Mouse (Mus musculus) 416B (cell line): Measurements from ENCODE around the gene Tmem199.

Source experiments
- DNase-seq: peaks from one replicate; pipeline ENCODE4 v3.0.0; 2011; ENCODE audit warnings: low read depth

Gene Tmem199

DNA sequence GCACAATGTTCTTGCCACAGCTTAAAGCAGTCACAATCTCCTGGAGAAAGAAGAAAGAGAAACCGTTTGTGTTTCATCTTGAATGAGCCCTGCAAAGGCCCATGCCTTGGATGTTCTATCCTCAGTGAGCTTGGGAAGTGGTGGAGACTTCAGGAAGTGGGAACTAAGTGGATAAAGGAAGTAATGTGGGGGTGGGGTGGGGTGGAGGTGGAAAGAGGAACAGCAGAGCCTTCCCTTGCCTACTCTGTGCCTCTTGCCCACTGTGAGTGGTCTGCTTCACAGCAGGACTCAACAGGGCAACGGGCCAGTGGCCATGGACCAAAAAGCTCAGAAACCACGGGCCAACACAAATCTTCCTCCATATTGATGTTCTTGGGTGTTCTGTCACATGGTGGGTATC is 36.7 kb downstream of the Tmem199 start:
- no peak for DNase-seq

DNA sequence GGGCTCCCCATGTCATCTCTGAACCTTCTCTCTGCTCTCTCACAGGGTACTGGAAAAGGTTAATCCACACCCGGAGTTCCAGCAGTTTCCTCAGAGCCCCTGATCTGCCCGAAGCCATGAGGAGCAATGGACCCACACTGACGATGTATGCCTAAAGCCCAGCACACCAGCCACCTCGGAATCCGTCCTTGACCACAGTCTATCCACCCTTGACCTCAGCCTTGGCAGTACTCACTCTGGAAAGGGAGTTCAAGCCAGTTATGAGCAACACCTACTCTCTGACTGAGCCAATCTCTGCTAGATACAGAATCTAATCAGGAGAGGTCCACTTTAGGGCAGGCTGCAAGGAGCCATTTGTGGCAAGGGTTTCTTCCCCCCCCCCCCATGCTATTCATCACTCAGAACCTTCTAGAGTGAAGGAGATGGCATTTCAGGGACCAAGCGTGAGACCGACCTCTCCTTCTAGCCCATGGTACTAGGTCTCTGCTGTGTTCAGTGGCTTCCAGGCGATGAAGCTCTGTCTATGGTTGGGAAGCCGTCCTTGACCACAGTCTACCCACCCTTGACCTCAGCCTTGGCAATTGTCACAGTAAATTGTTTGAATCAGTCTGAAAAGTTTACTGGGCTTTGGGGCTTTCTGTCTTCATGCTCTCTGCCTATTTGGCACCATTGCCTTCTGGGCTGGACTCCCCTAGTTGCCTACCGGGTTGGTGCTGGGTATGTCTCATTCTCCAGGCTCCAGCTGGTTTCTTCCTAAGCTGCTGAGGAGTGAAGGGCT is 40.5 kb downstream of the Tmem199 start:
- DNase-seq: no peak

DNA sequence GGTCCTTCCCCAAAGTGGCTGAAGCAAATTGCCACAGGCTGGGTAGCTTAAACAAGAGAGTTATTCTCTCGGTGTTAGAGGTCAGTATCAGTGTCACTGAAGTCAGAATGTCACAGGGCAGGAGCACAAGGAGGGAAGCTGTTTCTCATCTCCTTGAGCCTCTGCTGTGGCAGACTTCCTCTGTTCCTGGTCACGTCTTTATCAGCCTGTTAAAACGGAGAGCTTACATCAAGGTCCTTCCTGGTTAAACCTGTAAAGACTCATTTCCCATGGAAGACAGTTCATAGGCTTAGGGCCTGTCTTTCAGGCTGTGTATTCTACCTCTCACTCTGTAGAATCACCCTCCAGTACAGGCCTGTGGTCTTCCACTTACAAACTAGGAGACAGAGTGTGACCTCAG is 44.0 kb downstream of the Tmem199 start:
- no peak for DNase-seq

DNA sequence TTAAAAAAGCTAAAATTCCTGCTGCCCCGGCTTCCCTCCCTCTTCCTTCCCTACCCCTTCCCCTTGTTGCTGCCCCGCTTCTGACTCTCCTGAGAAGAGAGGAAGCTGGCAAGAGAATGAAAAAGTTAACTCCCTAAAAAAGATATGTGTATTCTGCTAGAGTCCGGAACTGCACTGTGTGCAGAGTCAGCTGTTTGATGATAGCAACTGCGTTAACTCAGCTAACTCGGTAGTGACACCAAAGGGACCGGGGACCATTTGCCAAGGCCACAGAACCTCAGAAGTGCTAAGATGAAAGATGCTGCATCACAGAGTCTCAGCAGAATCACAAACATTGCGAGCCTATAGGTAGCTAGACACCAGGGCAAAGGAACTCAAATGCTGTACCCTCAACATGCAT is 44.5 kb downstream of the Tmem199 start:
- no peak for DNase-seq

DNA sequence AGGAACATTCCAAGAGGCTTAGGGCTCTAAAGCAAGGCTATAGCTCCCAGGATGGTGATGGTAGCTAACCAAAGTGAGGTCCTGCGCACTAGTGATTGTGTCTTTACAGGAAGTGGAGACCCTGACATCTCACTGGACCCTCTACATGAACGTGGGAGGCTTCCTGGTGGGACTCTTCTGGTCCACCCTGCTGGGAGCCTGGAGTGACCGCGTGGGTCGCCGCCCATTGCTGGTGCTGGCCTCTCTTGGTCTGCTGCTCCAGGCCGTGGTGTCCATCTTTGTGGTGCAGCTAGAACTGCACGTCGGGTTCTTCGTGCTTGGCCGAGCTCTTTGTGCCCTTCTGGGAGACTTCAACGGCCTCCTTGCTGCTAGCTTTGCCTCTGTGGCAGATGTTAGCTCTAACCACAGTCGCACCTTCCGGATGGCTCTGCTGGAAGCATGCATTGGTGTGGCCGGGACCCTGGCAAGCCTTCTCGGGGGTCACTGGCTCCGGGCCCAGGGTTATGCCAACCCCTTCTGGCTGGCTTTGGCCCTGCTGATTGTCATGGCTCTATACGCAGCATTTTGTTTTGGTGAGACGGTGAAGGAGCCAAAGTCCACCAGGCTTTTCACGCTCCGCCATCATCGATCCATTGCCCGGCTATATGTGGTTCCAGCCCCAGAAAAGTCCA is 45.6 kb downstream of the Tmem199 start:
- DNase-seq: no peak

DNA sequence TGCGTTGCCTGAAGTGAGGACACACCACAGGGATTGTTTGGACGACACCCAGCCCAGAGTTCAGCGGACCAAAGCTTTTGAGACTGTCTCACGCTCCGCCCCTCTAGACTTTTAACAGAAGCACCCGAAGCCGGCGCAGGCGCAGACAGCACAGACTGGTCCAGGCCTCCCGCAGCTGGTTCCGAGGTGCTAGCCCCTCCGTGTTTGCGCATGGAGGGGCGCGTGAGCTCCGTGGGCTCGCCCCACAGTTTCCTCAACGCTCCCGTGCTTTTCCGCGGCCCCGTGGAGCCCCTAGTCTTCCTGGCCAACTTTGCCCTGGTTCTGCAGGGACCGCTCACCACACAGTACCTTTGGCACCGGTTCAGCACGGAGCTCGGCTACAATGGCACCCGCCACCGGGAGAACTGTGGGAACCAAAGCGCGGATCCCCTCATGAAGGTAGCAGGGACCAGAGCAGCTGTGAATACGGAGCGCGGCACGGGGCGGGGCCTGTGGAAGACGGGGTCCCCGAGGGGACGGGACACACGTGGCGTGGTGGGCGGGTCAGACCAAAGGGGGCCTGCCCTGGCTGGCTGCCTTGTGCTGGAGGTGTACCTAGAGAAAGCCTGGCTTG is 46.3 kb downstream of the Tmem199 start, which contains the start of gene Slc46a1:
Gene Slc46a1, plus strand, starts transcription at position 130 of the 613 bp plus-strand sequence.
- peak; percentile 64 for DNase-seq

DNA sequence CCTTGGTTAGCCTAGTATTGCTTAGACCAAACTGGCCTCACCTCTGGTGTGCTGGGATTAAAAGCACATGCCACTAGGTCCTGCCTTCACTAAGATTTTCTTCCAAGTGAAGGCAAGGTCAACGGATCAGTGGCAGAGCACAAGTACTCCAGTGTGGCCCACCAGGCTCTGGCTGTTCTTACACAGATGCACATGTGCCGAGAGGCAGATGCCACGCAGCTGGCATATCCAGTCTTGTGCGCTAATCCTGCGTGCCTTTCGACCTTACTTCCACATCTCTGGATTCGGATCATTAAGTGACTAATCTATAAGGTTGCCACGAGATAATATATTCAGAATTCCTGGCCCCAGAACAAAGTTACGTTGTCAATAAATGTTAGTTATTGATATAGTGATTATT is 46.9 kb downstream of the Tmem199 start:
- no peak for DNase-seq

DNA sequence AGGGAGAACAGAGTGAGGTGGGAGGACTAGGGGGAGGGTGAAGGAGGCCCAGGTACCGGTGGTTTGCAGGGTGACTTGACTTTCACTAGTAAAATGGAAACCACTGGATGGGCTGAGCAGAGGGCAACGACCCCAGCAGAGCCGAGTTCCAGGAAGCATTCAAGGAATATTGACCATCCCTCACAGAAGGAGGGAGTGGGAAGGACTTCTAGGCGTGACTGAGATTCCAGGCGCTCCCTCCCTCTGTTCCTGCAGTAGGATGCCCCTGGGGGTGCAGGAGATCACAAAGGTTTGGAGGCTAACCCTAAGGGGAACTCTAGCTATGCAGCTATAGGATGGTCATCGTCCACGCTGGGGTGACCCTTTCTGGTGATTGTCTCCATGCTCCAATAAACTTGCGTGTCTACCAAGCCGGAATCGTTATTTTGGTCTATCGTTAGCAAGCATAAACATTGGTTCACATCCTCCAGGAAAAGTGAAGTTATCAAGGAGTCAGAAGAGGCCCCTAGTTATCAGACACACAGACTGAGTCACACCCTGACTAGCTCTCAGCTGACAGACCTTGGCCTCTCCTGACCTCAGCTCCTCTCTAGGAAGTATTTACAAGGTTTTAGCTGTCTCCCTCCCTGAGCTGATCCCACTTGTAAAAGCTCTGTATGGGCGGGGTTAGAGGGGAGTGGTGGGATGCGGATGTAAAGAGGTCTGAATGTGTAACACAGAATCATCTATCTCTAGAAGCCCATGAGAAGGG is 48.5 kb downstream of the Tmem199 start:
- peak; percentile 32 for DNase-seq

DNA sequence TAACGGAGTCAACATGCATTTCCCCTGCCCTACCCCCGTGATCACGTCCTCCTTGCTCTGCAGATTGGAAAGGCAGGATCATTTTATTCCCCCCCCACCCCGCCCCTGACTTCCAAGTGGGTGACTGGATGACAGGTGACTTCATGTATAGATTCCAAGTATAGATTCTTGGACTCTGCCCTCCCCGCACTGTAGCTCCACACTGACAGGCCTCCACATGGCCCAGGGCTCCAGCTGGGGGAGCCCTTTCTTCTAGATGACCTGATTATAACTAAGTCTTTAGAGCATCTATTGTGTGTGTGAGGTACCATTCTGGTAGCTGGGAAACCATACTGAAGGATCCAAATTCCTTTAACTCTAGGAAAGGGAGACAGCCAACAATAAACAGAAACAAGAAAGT is 49.3 kb downstream of the Tmem199 start:
- DNase-seq: no peak

DNA sequence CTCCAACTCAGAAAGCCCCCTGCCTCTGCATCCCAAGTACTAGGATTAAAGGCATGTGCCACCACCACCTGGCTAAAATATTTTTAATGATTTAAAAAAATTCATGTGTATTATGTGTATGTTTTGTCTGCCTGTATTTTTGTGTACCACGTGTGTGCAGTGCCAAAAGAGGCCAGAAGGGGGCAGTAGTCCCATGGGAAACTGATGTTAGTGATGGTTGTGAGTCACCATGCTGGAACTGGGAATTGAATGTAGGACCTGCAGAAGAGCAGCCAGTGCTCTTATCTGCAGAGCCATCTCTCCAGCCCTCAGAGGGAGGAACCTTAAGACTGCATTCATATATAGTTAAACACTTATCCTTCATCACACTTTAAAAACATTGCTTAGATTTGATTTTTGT is 50.1 kb downstream of the Tmem199 start:
- DNase-seq: peak; percentile 26

DNA sequence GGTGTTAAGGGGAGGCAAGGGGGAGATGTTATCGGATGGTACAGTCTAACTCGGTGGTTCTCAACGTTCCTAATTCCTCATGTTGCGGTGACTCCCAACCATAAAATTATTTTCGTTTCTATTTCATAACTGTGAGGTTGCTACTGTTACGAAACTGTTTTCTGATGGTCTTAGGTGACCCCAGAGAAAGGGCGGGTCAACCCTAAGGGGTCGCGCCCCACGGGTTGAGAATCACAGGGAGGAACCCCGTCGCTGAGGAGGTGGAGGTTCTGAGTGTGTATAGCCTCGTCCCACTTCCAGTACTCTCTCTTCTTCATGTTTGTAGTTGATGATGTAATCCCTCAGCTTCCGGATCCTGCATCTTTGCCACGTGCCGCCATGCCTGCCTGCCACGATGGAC is 53.2 kb downstream of the Tmem199 start:
- peak; percentile 60 for DNase-seq
